Comparison of ENCODE assay signal across 8 mouse cellular contexts in genomic region chr9:50452303-50452775, GRCm38 (mm10). TPM values are rescaled to one million over a fixed set of nuclear protein-coding genes. Genes with fewer than 3 reads are reported as not detected.
DNase-seq lines count a peak whose midpoint lies in the region; ATAC-seq and TF ChIP-seq lines count a peak whose summit lies in the region.

No protein-coding gene starts in this region.

- 0 out of 2 replicates have a peak overlapping the region, but pooled peaks have one; percentile 15 for H3K27ac ChIP-seq in cortical plate, adult 2 months (ENCODE audit: insufficient read depth, low read length)

- peak; percentile 78 for DNase-seq in adipocyte (ENCODE audit: low spot score)
- DNase-seq in gastrocnemius, postnatal 10 days, result peak; percentile 93
- peak; percentile 55 to 90 for DNase-seq in left cerebral cortex, adult 9 months (ENCODE audit: low spot score in 2 of 2)
- DNase-seq in right cerebral cortex, postnatal 10 days (ENCODE audit: low spot score in 2 of 2), result peak; percentile 91 to 93
- peak; percentile 72 to 77 for DNase-seq in urinary bladder, postnatal 36 days (ENCODE audit: low spot score in 2 of 2)

- H3K4me1 ChIP-seq in cortical plate, adult 2 months (ENCODE audit: control insufficient read depth, insufficient read depth, low read length), result no peaks in the 10 kb centered on the region

- H3K4me3 ChIP-seq in cortical plate, adult 2 months (ENCODE audit: insufficient read depth, low read length), result peak overlapping the region; percentile 2; the same call in 1 of the 2 replicates

- peak; percentile 99 for TF ChIP-seq CTCF in cortical plate, adult 2 months (IDR thresholded peaks at IDR 0.05; ENCODE audit: extremely low read depth, insufficient read depth, low read length)

- peak; percentile 32 for ATAC-seq in inflammation-experienced regulatory T-cells, adult 6 months
- ATAC-seq in megakaryocyte progenitor cell, adult 5-6 weeks (replicated peaks; ENCODE audit: poor library complexity), result peak; percentile 95

- TF ChIP-seq POLR2A in cortical plate, adult 2 months (IDR thresholded peaks at IDR 0.05; ENCODE audit: extremely low read depth, insufficient read depth, low read length), result no peak

RNA-seq across cellular contexts. Expression of gene Plet1, which starts 42.0 kb away (rescaled TPM):
- polyA plus RNA-seq in cortical plate, adult 2 months (2012; rRNA removed), result 0.09 and 0.13 TPM in 2 replicates
- not detected for total RNA-seq in gastrocnemius, postnatal 10 days (2021)
- polyA plus RNA-seq in inflammation-experienced regulatory T-cells, adult 6 months (2017; shearing (Covaris generic)), result not detected
- total RNA-seq in megakaryocyte progenitor cell, adult 5-6 weeks (2015), result 0.35 TPM in 1 of 2 replicates, not detected in the other
- 0.51 and 0.54 TPM in 2 replicates for total RNA-seq in megakaryocyte progenitor cell, adult 5-6 weeks (2017)

Comparison
In these comparisons a context has a peak if more than half of its experiments do, and no peak if none do; other contexts are left out.
1. Peak in every context shown above with its lines: DNase-seq, ATAC-seq, H3K4me3 ChIP-seq and H3K27ac ChIP-seq.